Mouse (Mus musculus) heart, postnatal 36 days (tissue): ENCODE data around the gene Tcp11l2. TPM values are rescaled to one million over a fixed set of nuclear protein-coding genes. Genes with fewer than 3 reads are reported as not detected.

Experiments used
- DNase-seq, 2 experiments: peaks; one replicate each; pipeline ENCODE4 v3.0.0; 2021 to 2022
- intact Hi-C: fragments of 180-260 bp; cut with DNase I; formaldehyde crosslinking; loops from one replicate; pipeline ENCODE4 v1.15.1; 2025
- total RNA-seq, 2 experiments: library from RNA; stranded (reverse); gene quantifications; 2 replicates each; pipeline ENCODE4 v1.2.3; 2021

Gene Tcp11l2
- total RNA-seq, 2 experiments from 2014 or later: 131 to 192 TPM

DNA sequence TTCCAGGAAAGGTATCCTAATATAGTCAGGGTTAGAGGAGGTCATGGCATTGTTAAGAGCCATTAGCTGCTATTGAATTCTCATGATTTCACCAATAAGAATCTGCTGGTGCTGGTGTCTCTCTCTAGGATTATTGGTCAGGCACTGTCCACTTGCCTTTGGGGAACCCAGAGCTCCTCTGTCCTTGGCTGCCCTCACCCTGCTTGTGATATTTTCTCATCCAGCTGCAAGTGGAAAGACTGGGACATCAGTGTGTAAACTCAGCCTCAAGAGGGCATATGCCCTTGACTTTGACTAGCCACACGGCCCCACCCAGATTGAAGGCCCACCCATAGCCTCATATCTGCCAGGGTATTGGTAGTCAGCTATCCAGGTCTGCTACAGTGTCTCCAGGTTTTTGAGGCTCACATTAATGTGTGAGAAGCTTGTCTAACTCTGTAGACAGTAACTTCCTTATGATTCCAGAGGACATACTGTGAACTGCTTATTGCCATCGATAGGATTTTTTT lies 15.3 kb downstream of the Tcp11l2 start:
- DNase-seq: no peak
- intact Hi-C loops: no loop called here

DNA sequence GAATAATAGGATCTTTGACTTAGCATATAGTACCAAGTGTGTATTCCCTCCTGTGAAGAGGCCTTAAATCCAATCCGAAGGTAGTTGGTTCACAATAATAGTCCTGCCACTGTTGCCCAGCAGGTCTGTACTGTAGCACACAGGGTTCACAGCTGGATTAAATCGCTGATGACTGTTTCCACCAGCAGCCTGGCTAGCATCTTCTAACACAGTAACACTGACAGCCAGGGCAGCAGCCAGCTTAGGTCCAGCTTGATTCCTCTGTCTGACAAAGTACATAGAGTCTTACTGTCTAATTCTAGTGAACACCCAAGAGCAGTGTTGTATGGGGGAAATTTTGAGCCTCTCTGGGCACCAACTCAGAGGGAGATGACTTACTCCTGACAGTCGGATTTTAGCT lies 16.3 kb downstream of the Tcp11l2 start:
- intact Hi-C loops: no loop called here
- no peak for DNase-seq

DNA sequence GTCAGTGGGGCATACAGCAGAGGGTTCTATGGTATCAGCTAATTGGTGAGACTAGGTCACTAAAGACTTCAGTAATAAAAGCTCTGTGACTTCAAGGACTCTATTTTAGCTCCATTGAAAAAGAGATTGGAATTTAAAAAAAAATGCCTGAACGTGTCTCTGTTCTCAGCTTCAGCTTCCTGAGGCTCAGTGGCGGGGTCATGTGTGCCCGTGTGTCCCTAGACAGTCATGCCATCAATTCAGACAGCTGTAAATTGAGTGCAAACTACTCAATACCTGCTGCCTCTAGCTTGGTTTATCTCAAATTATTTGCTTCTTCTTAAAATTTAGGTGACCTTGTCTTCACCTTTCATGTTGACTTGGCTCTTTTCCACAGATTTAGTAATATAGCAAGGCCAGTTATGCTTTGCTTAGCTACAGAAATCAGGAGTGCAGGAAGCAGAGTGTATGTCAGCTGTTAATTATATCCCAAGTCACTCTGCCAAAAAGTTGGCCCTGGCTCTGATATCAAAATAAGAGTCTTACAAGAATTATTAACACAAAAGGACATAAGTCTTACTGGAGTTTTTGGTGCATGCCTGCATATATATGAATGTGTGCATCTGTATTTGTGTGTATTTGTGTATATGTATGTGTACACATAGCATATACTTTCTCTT lies 20.8 kb downstream of the Tcp11l2 start:
- intact Hi-C loops: no loop called here

DNA sequence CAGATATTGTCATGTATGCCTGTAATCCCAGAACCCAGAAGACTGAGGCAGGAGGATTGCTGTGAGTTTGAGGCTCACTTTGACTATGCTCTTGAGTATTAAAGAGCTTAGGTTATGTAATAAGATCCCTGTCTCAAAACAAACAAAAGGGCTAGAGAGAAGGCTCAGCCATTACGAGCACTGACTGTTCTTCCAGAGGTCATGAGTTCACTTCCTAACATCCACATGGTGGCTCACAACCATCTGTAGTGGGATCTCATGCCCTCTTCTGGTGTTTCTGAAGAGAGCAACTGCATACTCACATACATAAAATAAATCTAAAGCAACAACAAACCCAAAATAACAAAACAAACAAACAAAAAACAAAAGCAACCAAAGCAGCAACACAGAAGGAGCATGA lies 21.7 kb downstream of the Tcp11l2 start:
- intact Hi-C loops: no loop called here

More for the DNA sequence above, 20.8 kb downstream of the Tcp11l2 start:
- no peak for DNase-seq

DNA sequence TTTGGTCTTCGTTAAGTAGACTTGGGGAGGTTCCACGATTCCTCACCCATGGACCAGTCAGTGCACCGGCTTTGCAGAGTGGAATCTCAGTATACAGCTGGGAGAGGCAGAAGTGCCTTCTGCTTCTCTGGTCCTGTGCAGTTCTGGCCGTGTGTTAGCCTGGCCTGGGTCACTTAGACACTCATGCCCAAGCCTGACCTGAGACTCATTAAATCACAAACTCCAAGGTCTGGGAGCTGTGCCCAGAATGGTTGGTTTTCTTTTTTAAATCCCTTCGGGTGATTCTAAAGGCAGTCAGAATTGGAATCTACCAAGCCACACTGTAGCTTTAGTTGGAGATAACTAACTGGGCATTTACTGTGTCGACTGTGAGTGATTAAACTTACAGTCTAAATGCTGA lies 23.7 kb downstream of the Tcp11l2 start:
- no peak for DNase-seq
- intact Hi-C loops: no loop called here

More for the DNA sequence above, 21.7 kb downstream of the Tcp11l2 start:
- no peak for DNase-seq

DNA sequence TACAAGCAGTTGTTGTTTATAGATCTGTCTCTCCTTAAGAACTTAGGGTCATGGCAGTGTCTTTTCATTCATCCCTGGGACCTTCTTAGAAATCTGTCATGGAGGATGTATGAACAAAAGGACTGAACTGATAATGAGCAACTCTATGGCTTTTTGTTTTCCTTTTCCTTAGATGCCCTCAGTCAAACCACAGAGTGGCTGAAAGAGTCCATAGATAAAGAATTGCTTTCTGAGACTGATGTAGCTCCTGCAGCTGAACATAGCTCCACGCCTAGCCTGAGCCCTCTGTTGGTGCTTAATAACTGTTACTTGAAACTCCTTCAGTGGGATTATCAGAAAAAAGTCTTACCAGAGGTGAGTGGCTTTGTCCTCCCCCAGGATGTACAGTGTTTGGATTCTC lies 27.9 kb downstream of the Tcp11l2 start:
- intact Hi-C loops: no loop called here
- no peak for DNase-seq

DNA sequence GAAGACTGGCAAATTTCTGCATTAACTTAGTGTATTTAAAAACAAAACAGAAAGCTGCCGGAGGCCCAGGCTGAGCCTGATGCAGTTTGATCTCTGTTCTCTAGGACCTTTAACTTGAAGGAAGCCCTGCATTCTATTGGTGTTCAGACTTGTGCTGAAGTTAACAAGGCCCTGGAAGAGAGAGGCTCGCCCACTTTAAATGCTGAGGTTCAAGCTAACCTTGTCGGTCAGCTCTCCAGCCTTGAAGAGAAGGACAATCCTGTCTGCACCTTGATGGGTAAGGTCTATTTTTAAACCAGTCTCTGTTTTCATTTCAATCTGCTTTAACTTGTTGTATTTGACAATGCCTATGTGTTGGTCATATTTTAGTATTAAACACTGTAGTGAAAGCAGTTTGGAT lies 31.9 kb downstream of the Tcp11l2 start:
- DNase-seq: no peak
- intact Hi-C loops: no loop called here

DNA sequence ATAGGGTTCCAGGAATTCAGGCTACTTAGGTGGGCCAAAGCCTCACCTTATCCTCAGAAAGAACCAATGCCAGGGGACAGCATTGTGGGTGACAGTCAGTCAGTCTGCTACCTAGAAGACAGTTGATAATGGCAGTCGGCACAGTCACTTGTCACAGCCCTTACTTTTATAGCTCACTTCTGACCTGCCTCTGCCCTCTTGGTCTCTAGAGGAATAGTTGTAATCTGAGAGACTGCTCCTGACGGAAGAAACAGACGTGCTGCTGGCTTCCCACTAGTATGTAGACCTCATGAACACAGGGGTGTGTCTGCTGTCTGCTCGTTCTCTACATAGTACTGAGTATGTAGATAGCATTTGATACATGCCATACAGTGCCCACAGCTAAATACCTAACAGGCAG lies 33.9 kb downstream of the Tcp11l2 start:
- intact Hi-C loops: loop anchor here (10.0 kb wide), 1 partner anchor 796 kb away; no protein-coding TSS in a partner anchor
- DNase-seq: no peak

DNA sequence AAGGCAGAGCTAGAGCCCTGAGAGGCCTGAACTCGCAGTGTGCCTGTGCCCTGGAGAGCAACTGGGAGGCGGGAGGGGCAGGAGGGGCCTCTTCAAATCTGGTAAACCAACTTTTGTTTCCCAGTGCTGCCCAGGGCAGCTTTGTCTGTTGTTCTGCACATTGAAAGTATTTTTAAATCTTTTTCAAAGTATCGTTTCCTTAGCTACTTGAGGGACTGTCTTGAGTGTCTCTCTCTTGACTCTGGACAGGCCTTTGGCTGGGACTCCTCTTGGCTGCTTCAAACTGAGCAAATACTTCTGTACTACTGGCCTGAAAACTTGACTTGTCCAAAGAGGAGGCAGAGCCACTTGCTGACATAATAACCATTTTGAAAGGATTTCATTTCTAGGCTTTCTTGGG lies 34.4 kb downstream of the Tcp11l2 start:
- intact Hi-C loops: loop anchor here (10.0 kb wide), 1 partner anchor 796 kb away; no protein-coding TSS in a partner anchor
- no peak for DNase-seq

DNA sequence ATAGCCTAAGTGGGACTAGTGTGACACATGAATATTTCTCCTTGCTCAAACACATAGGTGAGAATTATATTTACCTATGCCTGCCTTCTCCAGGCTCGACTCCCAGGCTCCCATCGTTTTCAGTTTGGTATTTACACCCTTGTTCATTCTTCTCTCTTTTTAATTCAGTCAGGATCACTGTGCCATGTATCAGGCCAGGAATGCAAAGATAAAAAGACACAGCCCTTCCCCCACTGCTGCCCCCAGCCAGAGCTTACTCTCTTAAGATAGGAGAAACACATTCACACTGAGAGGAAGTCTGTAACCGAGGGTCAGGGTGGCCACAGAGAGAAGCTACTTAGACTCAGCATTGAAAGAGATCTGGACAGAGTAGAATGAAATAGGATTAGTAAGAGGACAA lies 35.2 kb downstream of the Tcp11l2 start:
- intact Hi-C loops: loop anchor here (10.0 kb wide), 1 partner anchor 797 kb away; no protein-coding TSS in a partner anchor
- DNase-seq: no peak

DNA sequence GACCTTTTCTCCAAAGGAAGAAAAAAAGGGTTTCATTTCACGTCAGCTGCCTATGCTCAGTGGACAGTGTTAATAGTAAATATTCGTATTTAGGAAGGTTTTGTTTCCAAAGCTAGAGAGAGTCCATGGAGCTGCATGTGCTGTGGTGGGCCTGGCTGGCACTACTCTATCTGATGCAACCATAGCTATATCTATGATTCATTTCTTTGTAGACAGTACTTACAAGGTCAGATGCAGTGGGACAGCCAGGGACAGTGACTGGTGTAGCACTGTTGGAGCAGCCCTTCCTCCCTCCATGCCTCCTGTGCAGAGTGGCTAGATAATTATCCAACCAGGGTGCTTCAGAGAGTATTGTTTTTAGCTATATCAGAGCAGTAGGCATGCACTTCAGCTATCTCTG lies 35.9 kb downstream of the Tcp11l2 start:
- intact Hi-C loops: loop anchor here (10.0 kb wide), 1 partner anchor 797 kb away; no protein-coding TSS in a partner anchor
- DNase-seq: no peak

DNA sequence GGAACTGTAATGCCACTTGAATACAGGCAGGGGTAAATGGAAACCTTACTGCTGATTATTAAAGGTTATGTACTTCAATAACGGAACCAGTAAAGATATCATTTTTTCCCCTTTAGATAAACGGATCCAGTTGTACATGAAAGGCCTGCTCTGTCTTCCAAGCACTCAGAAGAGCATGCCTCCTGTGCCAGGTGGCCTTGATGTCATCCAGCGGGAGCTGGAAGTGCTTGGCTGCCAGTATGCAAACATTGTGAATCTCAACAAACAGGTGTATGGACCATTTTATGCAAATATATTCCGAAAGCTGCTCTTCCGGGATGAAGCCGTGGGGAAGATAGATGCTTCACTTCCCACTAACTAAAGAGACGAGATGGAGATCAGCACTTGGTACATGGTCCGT lies 36.9 kb downstream of the Tcp11l2 start:
- intact Hi-C loops: loop anchor here (10.0 kb wide), 1 partner anchor 799 kb away; no protein-coding TSS in a partner anchor
- no peak for DNase-seq

DNA sequence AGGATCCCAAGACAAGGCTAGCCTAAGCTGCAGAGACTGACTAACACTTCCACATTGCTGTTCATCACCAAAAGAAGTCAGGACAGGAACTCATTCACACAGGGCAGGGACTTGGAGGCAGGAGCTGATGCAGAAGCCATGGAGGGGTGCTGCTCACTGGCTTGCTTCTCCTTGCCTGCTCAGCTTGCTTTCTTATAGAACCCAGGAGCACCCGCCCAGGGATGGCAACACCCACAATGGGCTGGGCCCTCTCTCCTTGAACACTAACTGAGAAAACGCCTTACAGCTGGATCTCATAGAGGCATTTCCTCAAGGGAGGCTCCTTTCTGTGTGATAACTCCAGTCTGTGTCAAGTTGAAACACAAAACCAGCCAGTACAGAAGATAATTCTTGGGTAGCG lies 38.6 kb downstream of the Tcp11l2 start:
- intact Hi-C loops: loop anchor here (10.0 kb wide), 1 partner anchor 800 kb away; no protein-coding TSS in a partner anchor
- no peak for DNase-seq

DNA sequence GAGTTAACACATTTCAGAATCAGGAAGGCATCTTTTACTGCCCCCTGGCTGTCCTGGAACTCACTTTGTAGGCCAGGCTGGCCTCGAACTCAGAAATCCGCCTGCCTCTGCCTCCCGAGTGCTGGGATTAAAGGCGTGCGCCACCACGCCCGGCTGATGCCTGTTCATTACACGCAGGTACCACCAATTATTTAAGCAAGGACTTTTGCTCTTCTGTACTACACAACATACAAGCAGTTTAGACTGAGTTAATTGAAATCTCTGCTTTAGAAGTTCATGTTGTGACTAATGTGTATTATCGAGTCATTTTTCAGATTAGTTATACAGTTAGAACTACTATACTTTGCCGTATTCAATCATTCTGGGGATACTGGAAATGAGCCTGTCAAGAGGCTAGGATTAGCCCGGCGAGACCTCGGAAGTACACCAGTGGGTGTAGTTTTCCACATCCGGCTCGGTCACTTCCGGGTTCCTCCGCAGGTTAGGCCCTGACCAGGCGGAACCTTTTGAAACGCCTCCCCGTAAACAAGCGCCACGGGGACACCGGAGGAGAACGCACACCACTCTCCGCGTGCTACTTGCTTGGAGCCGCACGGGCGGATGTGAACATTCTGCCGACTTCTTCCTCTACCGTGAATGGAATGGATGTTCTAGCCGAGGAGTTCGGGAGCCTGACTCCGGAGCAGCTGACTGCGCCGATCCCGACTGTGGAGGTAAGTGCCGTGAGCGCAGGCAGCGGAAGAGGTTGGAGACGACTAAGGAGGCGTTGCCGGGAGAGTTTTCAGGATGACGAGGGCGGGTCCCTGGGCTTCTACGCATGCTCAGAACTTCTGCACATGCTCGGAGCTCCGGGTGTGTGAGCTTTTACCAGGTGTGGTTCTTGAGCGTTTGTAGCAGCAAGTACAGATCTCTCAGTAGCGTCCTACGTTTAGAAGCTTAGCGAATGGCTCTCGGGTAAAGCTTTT lies 45.7 kb downstream of the Tcp11l2 start, which contains the start of gene Polr3b:
TSS of gene Polr3b (plus strand) at position 467 of the 965 bp plus-strand sequence.
- intact Hi-C loops: loop anchor here (2.0 to 5.0 kb wide), 4 partner anchors 45 to 295 kb away; partner anchors contain the start of genes Ric8b and Tcp11l2
- peak; percentile 93 to 94 for DNase-seq

DNA sequence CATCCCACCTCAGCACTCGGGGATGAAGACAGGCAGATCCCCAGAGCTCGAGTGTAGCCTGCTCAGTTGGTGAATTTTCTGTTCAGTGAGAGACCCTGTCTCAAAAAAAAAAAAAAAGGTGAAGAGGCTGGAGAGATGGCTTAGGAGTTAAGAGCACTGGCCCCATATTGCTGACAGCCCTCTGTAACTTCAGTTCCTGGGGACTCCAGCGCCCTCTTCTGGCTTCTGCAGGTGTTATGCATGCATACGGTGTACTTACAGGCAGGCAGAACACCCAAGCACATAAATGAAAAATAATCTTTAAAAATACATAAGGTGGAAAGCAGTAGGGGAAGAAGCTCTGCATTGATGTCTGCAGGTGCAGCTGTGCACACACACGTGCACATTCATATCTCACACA lies 54.8 kb downstream of the Tcp11l2 start:
- intact Hi-C loops: no loop called here
- peak in 1 of 2 experiments; percentile 37 for DNase-seq

DNA sequence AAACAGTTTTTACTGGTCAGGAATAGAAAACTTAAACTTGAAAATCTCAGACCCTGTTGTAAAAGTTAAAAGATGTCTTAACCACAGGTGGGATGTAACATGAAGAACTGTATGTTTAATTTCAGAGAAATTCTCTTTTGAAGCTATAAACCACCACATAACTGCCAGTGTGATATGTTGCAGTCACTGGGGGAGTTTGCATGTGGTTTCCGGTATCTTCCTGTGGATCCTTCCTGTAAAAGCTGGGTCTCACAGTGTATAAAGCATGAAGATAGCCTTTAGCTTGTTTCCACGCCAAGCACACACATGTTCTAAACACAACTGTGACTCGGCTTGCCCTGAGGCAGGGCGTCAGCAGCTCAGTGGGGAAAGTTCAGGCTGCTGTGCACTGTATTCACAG lies 55.6 kb downstream of the Tcp11l2 start:
- DNase-seq: no peak
- intact Hi-C loops: no loop called here

DNA sequence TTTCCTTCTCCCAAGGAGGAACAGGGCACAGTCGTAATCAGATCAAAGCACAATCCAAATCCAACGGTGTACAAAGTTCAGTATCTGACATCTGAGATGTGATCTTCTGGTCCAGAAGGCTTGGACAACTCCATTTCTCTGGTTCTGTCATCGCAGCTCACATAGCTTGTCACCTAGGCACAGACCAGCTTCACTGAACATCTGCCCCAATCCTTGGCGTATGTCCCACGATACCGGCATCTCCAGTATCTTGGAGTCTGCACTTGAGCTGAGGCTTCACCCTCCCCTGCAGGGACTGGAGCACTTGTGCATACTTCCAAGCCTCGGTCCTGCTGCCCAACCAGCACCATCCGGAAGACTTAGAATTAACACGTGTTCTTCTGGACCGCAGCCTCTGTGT lies 60.2 kb downstream of the Tcp11l2 start:
- no peak for DNase-seq
- intact Hi-C loops: no loop called here

DNA sequence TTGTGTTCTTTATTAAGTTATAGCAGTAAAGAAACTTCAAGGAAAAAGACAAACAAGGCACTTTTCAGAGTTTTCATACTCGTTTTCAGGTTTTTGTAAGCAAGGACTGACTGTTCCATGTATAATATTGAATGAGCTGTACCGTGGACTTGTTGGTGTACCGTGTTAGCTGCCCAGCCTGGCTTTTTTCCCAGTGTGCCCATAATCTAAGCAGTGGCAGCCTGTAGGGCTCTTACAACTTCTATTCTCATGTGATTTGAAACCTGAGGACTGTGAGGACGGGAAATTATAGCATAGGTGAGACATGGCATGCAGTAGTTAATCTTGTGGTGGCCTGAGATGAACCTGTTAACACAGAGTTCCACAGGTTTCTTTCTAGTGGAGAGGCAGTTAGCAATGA lies 62.0 kb downstream of the Tcp11l2 start:
- DNase-seq: no peak
- intact Hi-C loops: no loop called here

DNA sequence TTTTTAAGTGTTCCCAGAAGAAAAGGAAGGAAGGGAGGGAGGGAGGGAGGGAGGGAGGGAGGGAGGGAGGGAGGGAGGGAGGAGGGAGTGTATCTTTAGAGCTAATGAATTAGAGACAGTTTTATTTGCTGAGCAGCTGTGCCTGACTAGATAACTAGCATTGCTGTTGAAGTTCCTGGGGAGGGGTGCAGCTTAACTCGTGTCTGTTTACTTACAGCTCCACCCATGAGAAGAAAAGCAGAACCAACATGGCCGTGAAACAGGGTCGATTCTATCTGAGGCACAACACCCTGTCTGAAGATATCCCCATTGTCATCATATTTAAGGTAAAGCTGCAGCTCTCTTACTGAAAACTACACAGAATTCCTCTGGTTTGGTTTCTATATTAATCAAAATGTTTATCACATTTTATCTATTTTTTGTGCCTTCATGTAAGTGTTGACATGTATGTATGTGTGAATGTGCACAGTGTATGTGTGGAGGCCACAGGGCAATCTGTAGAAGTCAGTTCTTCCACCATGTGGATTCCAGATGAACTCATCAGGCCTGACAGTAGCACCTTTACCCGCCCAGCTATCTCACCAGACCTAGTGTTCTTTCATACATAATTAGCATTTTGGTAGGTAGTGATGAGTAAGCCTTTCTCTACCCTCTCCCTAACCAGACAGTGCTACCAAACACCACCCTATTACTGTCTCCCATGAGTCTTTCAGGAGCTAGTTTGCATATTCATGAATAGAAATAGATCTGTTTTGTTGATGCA lies 63.3 kb downstream of the Tcp11l2 start:
- no peak for DNase-seq
- intact Hi-C loops: loop anchor here (2.0 to 5.0 kb wide), 3 partner anchors 71 to 348 kb away; no protein-coding TSS in a partner anchor

DNA sequence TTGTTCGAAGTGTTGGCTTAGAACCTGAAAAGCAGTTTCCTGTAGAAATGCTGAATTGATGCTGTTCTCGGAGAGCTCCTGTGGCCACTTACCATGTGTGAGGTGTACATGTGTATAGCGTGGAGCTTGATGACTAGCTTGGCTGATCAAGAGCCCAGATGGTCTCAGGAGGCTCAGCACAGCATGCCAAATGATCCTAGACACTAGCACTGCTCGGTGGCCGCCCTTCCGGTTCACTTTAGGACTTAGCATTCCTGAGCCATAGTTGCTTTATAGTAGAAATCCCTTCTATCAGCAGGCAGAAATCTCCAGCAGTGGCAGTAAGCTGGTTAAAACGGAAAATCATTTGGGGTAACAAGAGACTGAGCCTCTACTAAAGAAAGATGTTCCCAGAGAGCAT lies 64.4 kb downstream of the Tcp11l2 start:
- intact Hi-C loops: loop anchor here (1.0 to 5.0 kb wide), 4 partner anchors 70 to 403 kb away; no protein-coding TSS in a partner anchor

More for the DNA sequence above, 64.4 kb downstream of the Tcp11l2 start:
- DNase-seq: no peak
